Mouse (Mus musculus): ENCODE data around the gene Camk2b.

Gene Camk2b

DNA sequence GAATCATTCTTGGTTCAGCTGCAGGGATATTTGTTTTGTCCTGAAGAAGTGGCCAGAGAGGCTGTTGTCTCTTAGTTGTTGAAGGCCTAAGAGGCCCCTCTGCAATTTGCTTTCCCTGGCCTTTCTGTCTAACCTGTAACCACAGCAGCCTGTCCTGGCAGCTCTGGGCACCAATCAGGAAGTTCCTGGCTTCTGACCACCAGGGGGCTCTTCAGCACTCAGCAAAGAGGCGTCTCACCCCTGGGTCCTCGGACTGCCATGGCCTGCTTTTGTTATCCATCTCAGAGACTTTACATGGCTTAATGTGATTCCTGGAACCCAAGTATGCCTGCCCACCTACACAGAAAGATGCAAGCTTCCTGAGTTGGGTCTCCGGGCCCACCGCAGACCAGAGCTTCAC, 75.3 kb downstream of the Camk2b start:
- peak in 1 of 2 experiments; percentile 72 for DNase-seq (ENCODE audit: inconsistent age in 2 of 2, low spot score in 1 of 2)

GRCm38 (mm10) chr11:5989954-5990593, 76.1 kb downstream of the Camk2b start:
- no peak for DNase-seq (ENCODE audit: inconsistent age in 2 of 2, low spot score in 1 of 2)

DNA sequence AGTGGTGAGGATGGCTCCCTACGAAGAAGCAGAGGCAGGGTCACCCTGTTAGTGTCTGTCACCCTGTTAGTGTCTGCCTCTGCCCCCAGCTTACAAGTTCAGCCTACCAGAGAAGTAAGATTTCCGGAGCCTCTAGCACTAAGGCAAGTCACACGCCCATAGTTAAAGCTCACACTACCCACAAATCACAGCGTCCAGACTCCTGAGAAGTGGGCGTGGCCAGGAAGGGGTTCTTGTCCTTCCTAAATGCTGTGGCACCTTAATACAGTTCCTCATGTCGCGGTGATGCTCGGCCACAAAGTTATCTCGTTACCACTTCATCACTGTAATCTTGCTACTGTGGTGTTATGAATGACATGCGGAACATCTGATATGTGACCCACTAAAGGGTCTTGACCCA, 78.0 kb downstream of the Camk2b start:
- no peak for DNase-seq (ENCODE audit: inconsistent age in 2 of 2, low spot score in 1 of 2)

GRCm38 (mm10) chr11:5983629-5984028, 82.5 kb downstream of the Camk2b start:
- DNase-seq (ENCODE audit: inconsistent age in 2 of 2, low spot score in 1 of 2) = no peak

DNA sequence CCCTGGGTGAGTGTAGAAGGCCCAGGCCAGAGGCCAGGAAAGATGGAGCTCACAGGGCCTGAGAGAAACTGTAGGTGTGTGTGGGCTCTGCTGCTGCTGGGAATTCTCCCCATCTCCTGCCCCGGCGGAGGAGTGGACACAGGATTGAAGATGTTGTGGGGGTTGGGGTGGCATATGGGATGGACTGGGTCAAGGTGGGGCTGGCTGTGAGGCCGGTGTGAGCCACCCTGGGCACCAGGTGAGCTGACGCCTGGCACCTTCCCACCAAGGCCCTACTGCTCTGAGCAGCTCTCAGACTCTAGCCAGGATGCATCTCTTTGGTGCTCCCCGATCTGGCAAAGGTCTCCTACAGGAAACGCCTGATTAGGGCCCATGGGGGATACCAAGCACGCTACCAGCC, 84.8 kb downstream of the Camk2b start:
- no peak for DNase-seq (ENCODE audit: inconsistent age in 2 of 2, low spot score in 1 of 2)

GRCm38 (mm10) chr11:5980561-5980960, 85.6 kb downstream of the Camk2b start:
- DNase-seq (ENCODE audit: inconsistent age in 2 of 2, low spot score in 1 of 2) = no peak

DNA sequence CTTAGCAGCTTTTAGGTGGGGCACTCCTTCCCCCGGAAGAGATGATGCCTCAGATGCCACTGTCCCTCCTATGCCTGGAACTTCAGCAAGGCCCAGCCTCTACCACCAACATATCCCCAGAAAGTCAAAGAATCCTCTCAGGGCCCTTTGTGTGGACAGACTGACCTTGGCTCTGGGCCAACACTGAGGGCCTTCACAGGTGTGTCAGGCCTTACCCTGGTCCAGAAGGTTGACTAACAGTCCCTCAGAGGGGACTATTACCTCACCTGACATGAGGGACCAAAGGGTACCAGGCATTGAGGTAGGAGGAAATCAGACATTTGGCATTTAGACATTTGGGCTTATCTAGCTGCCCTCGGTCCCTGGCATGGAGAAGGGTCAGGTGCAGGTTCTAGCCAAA, 86.1 kb downstream of the Camk2b start:
- no peak for DNase-seq (ENCODE audit: inconsistent age in 2 of 2, low spot score in 1 of 2)

GRCm38 (mm10) chr11:5979088-5979487, 87.1 kb downstream of the Camk2b start:
- no peak for DNase-seq (ENCODE audit: inconsistent age in 2 of 2, low spot score in 1 of 2)

DNA sequence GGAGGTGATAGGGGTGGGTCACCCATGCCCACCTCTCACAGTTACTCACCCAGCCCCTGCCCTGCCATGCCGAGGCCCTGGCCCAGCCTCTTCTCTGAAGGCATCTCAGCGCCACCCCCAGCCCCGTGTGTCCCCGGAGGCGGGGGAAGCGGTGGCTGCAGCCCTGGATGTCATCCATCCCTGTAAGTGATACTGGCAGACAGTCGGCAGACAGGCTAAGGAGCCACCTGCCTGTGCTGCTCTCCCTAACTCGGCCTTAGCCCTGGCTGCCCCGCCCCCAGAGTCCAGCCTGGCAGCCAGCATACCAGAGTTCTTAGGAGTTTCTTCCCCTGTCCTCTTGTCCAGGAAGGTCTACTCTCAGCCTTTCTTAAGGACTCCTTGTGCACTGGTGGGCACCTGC, 90.1 kb downstream of the Camk2b start:
- no peak for DNase-seq (ENCODE audit: inconsistent age in 2 of 2, low spot score in 1 of 2)

- DNase-seq (ENCODE audit: inconsistent age in 2 of 2, low spot score in 1 of 2) = no peak
Measured at GRCm38 (mm10) chr11:5975068-5975467, 91.1 kb downstream of the Camk2b start.

DNA sequence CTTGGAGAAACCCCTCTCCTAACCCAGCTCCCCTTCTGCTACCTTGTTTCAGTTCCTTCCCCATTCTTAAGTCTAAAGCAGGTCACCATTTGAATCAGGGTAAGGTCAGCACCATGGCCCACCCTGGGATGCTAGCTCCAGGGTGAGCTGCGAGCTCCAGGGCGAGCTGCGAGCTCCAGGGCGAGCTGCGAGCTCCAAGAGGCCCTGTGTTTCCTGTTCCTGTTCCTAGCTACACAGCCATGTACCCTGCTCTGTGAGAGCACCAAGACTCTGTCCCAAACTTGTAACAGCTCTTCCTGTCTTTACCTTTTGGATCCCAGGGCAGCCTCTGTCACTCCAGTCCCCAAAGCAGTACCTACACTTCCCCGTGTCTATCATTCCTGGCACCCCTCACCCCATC, 92.1 kb downstream of the Camk2b start:
- no peak for DNase-seq (ENCODE audit: inconsistent age in 2 of 2, low spot score in 1 of 2)

- DNase-seq (ENCODE audit: inconsistent age in 2 of 2, low spot score in 1 of 2) = no peak
Measured at GRCm38 (mm10) chr11:5973151-5973550, 93.0 kb downstream of the Camk2b start.

DNA sequence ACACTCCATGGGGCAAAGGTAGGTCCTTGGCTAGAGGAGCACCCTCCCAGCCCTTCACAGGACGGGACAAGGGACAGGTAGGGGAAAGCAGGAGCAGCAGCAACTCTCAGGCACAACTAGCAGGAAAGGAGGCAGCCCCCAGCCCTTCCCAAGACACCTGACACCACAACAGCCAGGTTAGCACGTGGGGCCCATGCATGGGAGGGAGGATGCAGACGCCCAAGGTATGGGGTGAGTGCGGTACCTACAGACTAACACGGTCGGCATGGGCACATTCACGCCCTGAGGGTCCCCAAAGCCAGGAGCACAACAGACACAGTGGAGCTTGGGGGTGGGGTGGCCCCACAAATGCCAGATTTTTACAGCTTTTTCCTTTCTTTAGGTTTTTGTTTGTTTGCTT, 95.0 kb downstream of the Camk2b start:
- no peak for DNase-seq (ENCODE audit: inconsistent age in 2 of 2, low spot score in 1 of 2)

DNA sequence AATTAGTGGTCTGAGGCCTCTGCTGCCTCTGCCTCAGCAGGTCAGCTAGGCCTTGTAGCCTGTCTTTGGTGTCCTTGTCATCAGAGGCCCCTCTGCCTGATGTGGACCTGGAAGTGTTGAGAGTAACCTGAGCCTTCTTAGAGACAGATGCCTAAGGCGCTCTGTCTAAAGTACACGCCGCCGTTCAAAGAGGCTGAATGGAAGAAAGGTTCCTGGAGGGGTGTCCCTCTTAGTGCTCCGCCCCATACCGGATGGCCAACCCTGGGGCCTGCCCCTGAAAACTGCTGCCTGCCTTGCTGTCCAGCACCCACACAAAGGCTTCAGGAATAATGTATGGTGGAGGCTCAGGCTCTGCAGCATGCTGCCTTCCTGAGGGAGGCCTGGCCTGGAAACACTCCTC, 97.9 kb downstream of the Camk2b start:
- no peak for DNase-seq (ENCODE audit: inconsistent age in 2 of 2, low spot score in 1 of 2)

DNA sequence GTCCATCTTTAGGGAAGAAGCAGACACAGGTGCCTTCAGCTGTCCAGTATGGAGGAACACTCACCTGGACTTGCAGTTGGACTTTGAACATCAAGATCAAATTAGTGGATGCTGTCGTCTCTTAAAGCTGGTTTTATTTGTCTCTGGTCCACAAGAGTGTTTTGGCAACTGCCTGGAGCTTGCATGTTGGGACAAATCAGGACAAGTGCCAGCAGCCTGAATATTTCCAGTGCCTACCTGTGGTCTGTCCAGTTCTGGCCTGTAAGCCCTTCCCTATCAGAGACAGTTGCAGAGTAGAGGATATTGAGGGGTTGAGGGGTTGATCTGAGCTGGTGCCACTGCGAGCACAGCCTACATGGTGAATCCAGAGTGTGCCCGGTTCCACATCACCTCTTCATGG, 99.4 kb downstream of the Camk2b start:
- DNase-seq (ENCODE audit: inconsistent age in 2 of 2, low spot score in 1 of 2) = no peak

GRCm38 (mm10) chr11:5965865-5966264, 100.3 kb downstream of the Camk2b start:
- no peak for DNase-seq (ENCODE audit: inconsistent age in 2 of 2, low spot score in 1 of 2)

DNA sequence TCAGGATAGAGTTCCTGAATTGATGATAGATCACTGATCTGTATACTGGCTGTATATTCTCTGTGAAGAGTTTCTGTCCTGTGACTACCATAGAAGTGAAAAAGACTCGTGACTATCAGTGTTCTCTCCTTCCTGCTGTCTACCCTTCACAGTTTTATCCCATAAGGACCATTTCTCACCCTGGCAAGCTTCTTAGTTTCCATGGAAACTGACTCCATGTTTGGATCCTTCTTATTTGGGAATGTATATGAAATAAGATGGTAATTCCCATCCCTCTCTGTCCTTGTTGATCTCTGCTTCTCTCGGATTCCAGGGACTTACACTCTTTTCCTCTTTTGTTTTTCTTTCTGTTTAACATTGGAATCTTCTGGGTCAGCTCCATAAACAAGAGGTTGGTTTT, 106.1 kb downstream of the Camk2b start:
- DNase-seq (ENCODE audit: inconsistent age in 2 of 2, low spot score in 1 of 2) = no peak

DNA sequence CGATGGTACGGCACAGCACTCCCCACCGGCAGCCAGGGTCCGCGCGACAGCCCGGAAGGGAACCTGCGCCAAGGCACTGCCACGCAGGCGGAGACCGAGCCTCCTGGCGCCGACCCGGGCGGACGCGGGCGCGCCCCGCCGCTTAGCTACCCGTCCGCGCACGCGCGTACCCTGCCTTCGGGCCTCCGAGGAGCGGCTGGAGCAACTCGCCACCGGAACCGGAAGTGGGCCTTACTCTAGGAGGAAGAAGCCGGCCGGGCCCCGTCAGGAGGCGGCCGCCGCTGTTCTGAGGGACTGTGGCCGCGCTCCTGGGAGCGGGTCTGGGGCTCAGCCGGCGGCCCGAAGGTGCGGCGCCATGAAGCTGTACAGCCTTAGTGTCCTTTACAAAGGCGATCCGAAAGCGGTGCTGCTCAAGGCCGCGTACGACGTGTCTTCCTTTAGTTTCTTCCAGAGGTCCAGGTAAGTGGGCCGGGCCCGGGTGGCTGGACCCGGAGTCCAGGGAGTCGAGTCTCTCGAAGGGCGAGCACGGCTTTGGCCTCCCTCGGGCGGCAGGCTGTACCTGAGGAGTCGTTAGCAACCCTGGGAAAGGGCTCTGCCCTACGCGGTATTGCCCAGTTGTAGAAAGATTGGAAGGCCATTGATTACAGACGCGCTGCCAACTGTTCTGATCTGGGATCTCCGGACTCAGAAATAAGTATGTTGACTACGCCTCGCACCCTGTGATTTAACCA, 110.5 kb downstream of the Camk2b start, which contains the start of gene Ykt6:
TSS of gene Ykt6 (plus strand) at position 148 of the 731 bp plus-strand sequence.
- DNase-seq (ENCODE audit: inconsistent age in 2 of 2, low spot score in 1 of 2) = peak; percentile 97 to 98

- no peak for DNase-seq (ENCODE audit: inconsistent age in 2 of 2, low spot score in 1 of 2)
Measured at GRCm38 (mm10) chr11:5954965-5955504, 111.1 kb downstream of the Camk2b start.

DNA sequence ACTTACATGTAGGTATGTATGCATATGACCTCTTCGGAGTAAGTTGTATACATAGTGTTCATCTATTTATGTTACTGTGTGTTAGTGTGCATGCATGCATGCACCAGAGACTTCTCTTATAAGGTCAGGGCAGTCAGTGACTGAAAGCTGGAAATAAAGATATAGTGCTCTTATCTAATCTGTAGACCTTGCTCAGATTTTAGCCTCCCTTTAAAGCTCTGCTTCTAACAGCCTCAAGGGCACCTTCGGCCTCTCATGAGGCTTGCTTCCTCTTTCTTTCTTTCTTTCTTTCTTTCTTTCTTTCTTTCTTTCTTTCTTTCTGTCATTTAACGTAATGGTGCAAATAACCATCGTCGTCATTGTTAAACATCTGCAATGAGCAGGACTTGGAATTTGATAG, 111.7 kb downstream of the Camk2b start:
- peak in 1 of 2 experiments; percentile 53 for DNase-seq (ENCODE audit: inconsistent age in 2 of 2, low spot score in 1 of 2)

DNA sequence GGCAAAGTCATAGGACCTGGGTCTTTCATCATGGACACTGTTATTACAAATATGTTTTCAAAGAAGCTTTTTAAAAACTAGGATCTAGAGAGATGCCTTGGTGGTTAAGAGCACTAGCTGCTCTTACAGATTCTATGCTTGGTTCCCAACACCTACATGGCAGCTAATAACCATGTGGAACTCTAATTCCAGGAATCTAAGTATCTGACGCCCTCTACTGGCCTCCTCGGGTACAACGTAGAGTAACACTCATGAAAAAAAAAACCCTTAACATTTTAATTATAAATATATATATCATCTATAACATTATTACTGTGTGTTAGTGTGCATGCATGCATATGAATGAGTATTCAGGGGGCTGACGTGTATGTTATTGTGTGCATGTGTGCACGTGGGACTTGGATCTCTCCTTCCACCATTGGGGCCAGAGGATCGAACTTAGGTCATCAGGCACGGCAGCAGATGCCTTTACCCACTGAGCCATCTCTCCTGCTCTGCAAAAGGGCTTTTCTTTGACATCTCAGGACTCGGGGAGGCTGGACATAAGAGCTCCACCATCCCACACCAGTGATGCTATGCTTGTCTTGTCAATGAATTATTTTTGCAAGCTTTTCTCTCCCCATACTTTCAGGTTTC, 112.9 kb downstream of the Camk2b start:
- peak in 1 of 2 experiments; percentile 79 for DNase-seq (ENCODE audit: inconsistent age in 2 of 2, low spot score in 1 of 2)

DNA sequence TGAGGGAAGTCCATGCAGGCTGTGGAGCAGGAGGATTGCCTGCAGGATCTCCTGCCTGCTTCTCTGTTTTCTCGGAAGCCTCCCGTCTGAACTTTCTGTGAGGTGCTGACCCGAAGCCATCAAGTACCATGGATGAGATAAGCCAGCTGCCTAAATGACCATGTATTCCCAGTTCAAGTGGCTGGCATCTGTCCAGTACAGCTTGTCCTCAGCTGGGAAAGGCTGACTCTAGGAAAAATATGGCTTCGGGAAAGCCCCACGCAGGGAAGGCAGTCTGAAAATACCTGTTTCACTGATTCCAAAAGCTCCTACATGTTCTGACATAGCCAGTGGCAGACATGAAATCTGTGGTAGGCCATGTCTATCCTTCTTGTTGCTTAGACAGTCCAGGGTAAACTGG, 113.7 kb downstream of the Camk2b start:
- DNase-seq (ENCODE audit: inconsistent age in 2 of 2, low spot score in 1 of 2) = peak; percentile 76 to 79

Measured in adrenal gland, adult (tissue).